Mouse (Mus musculus) midbrain, embryonic 12.5 days (tissue): ENCODE measurements around the gene Tox2. TPM values are rescaled to one million over a fixed set of nuclear protein-coding genes. Genes with fewer than 3 reads are reported as not detected.

Source experiments
- ATAC-seq: fragments of 200-750 bp; cut with Nextera tagmentation; 2 replicates; pipeline ENCODE4 v1.8.0; 2017; ENCODE audit warnings: low read depth, moderate TSS enrichment, moderate library complexity; ENCODE audit not compliant: low FRiP score
- H3K27ac ChIP-seq: fragments of 300-500 bp; sonication (generic); replicated peaks from 2 replicates; pipeline ENCODE4 v1.5.1; 2016; ENCODE audit warnings: mild to moderate bottlenecking
- H3K27me3 ChIP-seq: fragments of 300-500 bp; sonication (generic); 2 replicates; pipeline ENCODE4 v1.6.1; 2016; ENCODE audit warnings: mild to moderate bottlenecking
- H3K36me3 ChIP-seq: fragments of 300-500 bp; sonication (generic); 2 replicates; pipeline ENCODE4 v1.6.1; 2016
- H3K4me1 ChIP-seq: fragments of 300-500 bp; sonication (generic); 2 replicates; pipeline ENCODE4 v1.6.1; 2016
- H3K4me2 ChIP-seq: fragments of 300-500 bp; sonication (generic); replicated peaks from 2 replicates; pipeline ENCODE4 v1.6.1; 2016; ENCODE audit warnings: mild to moderate bottlenecking, moderate library complexity
- H3K4me3 ChIP-seq: fragments of 300-500 bp; sonication (generic); 2 replicates; pipeline ENCODE4 v1.5.1; 2016; ENCODE audit warnings: mild to moderate bottlenecking
- H3K9ac ChIP-seq: fragments of 300-500 bp; sonication (generic); replicated peaks from 2 replicates; pipeline ENCODE4 v1.6.1; 2016; ENCODE audit warnings: mild to moderate bottlenecking, moderate library complexity
- H3K9me3 ChIP-seq: fragments of 300-500 bp; sonication (generic); 2 replicates; pipeline ENCODE4 v1.6.1; 2016; ENCODE audit warnings: mild to moderate bottlenecking
- WGBS: fragments of 180-500 bp; shearing (Covaris S2); methylation state at CpG from one replicate; pipeline ENCODE4 v1.1.7; 2016; 5-methylcytosine and 5-hydroxymethylcytosine counted together
- polyA plus RNA-seq: library from polyadenylated mRNA; unstranded; fragments of >200 nt; fragmentation: Nextera tagmentation; extraction: Ambion mirVana; gene quantifications from 2 replicates; pipeline ENCODE4 v1.2.1, GENCODE M21; 2016

Tox2 gene
- polyA plus RNA-seq, 1 experiment from 2014 or later = 38.1 TPM

- H3K4me2 ChIP-seq = no peak overlapping the region
- 78% methylated on average over 13 of the region's 13 CpGs for WGBS
- no peak overlapping the region for H3K27ac ChIP-seq
- no peak overlapping the region for H3K4me3 ChIP-seq
- H3K4me1 ChIP-seq = no peaks in the 10 kb centered on the region; the same call in 1 of the 2 replicates
- ATAC-seq = no peak
- no peak overlapping the region for H3K9ac ChIP-seq
- no peaks in the 10 kb centered on the region for H3K9me3 ChIP-seq
- peaks cover 5% of the 10 kb centered on the region for H3K27me3 ChIP-seq
- 0 out of 2 replicates have a peak, but pooled peaks cover 3% of the 10 kb centered on the region for H3K36me3 ChIP-seq
Observed at GRCm38 (mm10) chr2:163332368-163333055, 129.6 kb downstream of the Tox2 start.

GRCm38 (mm10) chr2:163340263-163340662 lies 137.3 kb downstream of the Tox2 start:
- no peaks in the 10 kb centered on the region for H3K9me3 ChIP-seq
- no peak for ATAC-seq
- no peak overlapping the region for H3K27ac ChIP-seq
- H3K4me1 ChIP-seq = peaks cover 6% of the 10 kb centered on the region
- peaks cover 51% of the 10 kb centered on the region for H3K27me3 ChIP-seq
- no peak overlapping the region for H3K9ac ChIP-seq
- no peak overlapping the region for H3K4me2 ChIP-seq
- no peaks in the 10 kb centered on the region for H3K36me3 ChIP-seq
- no peak overlapping the region for H3K4me3 ChIP-seq
- 23% methylated on average over 9 of the region's 9 CpGs for WGBS

GRCm38 (mm10) chr2:163343671-163344070 lies 140.7 kb downstream of the Tox2 start:
- no peak for ATAC-seq
- Histone ChIP-seq H3K9me3 (no peaks in the 10 kb centered on the region), H3K36me3 (no peaks in the 10 kb centered on the region), H3K27ac (no peak overlapping the region), H3K4me3 (no peak overlapping the region), H3K9ac (no peak overlapping the region), H3K4me1 (peaks cover 6% of the 10 kb centered on the region), H3K4me2 (no peak overlapping the region), H3K27me3 (peaks cover 39% of the 10 kb centered on the region)
- 85% methylated on average over 4 of the region's 4 CpGs for WGBS

GRCm38 (mm10) chr2:163344976-163345660 lies 142.2 kb downstream of the Tox2 start:
- WGBS = 74% methylated on average over 13 of the region's 13 CpGs
- Histone ChIP-seq H3K4me3 (no peak overlapping the region), H3K9me3 (no peaks in the 10 kb centered on the region), H3K4me1 (no peaks in the 10 kb centered on the region), H3K4me2 (no peak overlapping the region), H3K9ac (no peak overlapping the region), H3K27me3 (peaks cover 25% of the 10 kb centered on the region), H3K36me3 (no peaks in the 10 kb centered on the region), H3K27ac (no peak overlapping the region)
- no peak for ATAC-seq

GRCm38 (mm10) chr2:163346497-163346896 lies 143.6 kb downstream of the Tox2 start:
- Histone ChIP-seq H3K4me2 (no peak overlapping the region), H3K9me3 (no peaks in the 10 kb centered on the region), H3K4me3 (no peak overlapping the region), H3K9ac (no peak overlapping the region), H3K36me3 (no peaks in the 10 kb centered on the region), H3K4me1 (no peaks in the 10 kb centered on the region), H3K27me3 (peaks cover 11% of the 10 kb centered on the region), H3K27ac (no peak overlapping the region)
- no peak for ATAC-seq
- WGBS = 79% methylated on average over 11 of the region's 11 CpGs

GRCm38 (mm10) chr2:163347517-163348184 lies 144.7 kb downstream of the Tox2 start:
- ATAC-seq = no peak
- Histone ChIP-seq H3K4me3 (no peak overlapping the region), H3K9ac (no peak overlapping the region), H3K9me3 (no peaks in the 10 kb centered on the region), H3K27ac (no peak overlapping the region), H3K4me1 (no peaks in the 10 kb centered on the region), H3K36me3 (no peaks in the 10 kb centered on the region), H3K27me3 (peaks cover 8% of the 10 kb centered on the region), H3K4me2 (no peak overlapping the region)
- WGBS = 89% methylated on average over 8 of the region's 8 CpGs

GRCm38 (mm10) chr2:163348677-163349076 lies 145.8 kb downstream of the Tox2 start:
- Histone ChIP-seq H3K9ac (no peak overlapping the region), H3K4me2 (no peak overlapping the region), H3K36me3 (no peaks in the 10 kb centered on the region), H3K4me1 (no peaks in the 10 kb centered on the region), H3K4me3 (no peak overlapping the region), H3K27me3 (peaks cover 8% of the 10 kb centered on the region), H3K27ac (no peak overlapping the region), H3K9me3 (no peaks in the 10 kb centered on the region)
- 82% methylated on average over 7 of the region's 7 CpGs for WGBS
- no peak for ATAC-seq

GRCm38 (mm10) chr2:163349411-163349810 lies 146.5 kb downstream of the Tox2 start:
- Histone ChIP-seq H3K4me3 (no peak overlapping the region), H3K27me3 (peaks cover 8% of the 10 kb centered on the region; the same call in 1 of the 2 replicates), H3K9me3 (no peaks in the 10 kb centered on the region), H3K9ac (no peak overlapping the region), H3K4me1 (no peaks in the 10 kb centered on the region), H3K36me3 (no peaks in the 10 kb centered on the region), H3K27ac (no peak overlapping the region), H3K4me2 (no peak overlapping the region)
- 66% methylated on average over 9 of the region's 9 CpGs for WGBS
- ATAC-seq = no peak

GRCm38 (mm10) chr2:163350443-163350842 lies 147.5 kb downstream of the Tox2 start:
- Histone ChIP-seq H3K9ac (no peak overlapping the region), H3K4me2 (no peak overlapping the region), H3K4me3 (no peak overlapping the region), H3K27ac (no peak overlapping the region), H3K4me1 (no peaks in the 10 kb centered on the region), H3K36me3 (no peaks in the 10 kb centered on the region), H3K9me3 (no peaks in the 10 kb centered on the region), H3K27me3 (0 out of 2 replicates have a peak, but pooled peaks cover 3% of the 10 kb centered on the region)
- ATAC-seq = no peak
- WGBS = 51% methylated on average over 5 of the region's 5 CpGs

- no peaks in the 10 kb centered on the region for H3K36me3 ChIP-seq
- H3K27ac ChIP-seq = no peak overlapping the region
- ATAC-seq = no peak
- no peak overlapping the region for H3K4me2 ChIP-seq
- H3K4me3 ChIP-seq = no peak overlapping the region
- no peaks in the 10 kb centered on the region for H3K9me3 ChIP-seq
- 22% methylated on average over 7 of the region's 7 CpGs for WGBS
- no peaks in the 10 kb centered on the region for H3K27me3 ChIP-seq
- no peak overlapping the region for H3K9ac ChIP-seq
- no peaks in the 10 kb centered on the region for H3K4me1 ChIP-seq
Observed at GRCm38 (mm10) chr2:163353731-163354130, 150.8 kb downstream of the Tox2 start.

GRCm38 (mm10) chr2:163355666-163356065 lies 152.7 kb downstream of the Tox2 start:
- H3K27me3 ChIP-seq = no peaks in the 10 kb centered on the region
- no peak for ATAC-seq
- H3K9ac ChIP-seq = no peak overlapping the region
- H3K36me3 ChIP-seq = no peaks in the 10 kb centered on the region
- 92% methylated on average over 8 of the region's 8 CpGs for WGBS
- no peaks in the 10 kb centered on the region for H3K9me3 ChIP-seq
- no peak overlapping the region for H3K4me2 ChIP-seq
- no peaks in the 10 kb centered on the region for H3K4me1 ChIP-seq
- H3K4me3 ChIP-seq = no peak overlapping the region
- H3K27ac ChIP-seq = no peak overlapping the region
